Mouse (Mus musculus) embryonic facial prominence, embryonic 14.5 days (tissue): ENCODE results near the gene Crygd. TPM values are rescaled to one million over a fixed set of nuclear protein-coding genes. Genes with fewer than 3 reads are reported as not detected.

Experiments
- ATAC-seq: fragments of 200-750 bp; cut with Nextera tagmentation; 2 replicates; pipeline ENCODE4 v1.8.0; 2017; ENCODE audit warnings: low read depth, moderate number of reproducible peaks, moderate TSS enrichment
- DNase-seq: peaks from one replicate; pipeline ENCODE4 v3.0.0-alpha.2; 2015; ENCODE audit warnings: low spot score
- H3K27ac ChIP-seq: fragments of 300-500 bp; sonication (generic); replicated peaks from 2 replicates; pipeline ENCODE4 v1.5.1; 2014; ENCODE audit warnings: low read depth, mild to moderate bottlenecking, low read length, moderate library complexity
- H3K27me3 ChIP-seq: fragments of 300-500 bp; sonication (generic); replicated peaks from 2 replicates; pipeline ENCODE4 v1.6.1; 2014; ENCODE audit warnings: low read length; ENCODE audit not compliant: control insufficient read depth, insufficient read depth
- H3K36me3 ChIP-seq: fragments of 300-500 bp; sonication (generic); 2 replicates; pipeline ENCODE4 v1.6.1; 2014; ENCODE audit warnings: low read length, mixed read lengths; ENCODE audit not compliant: control insufficient read depth, insufficient read depth
- H3K4me1 ChIP-seq: fragments of 300-500 bp; sonication (generic); 2 replicates; pipeline ENCODE4 v1.6.1; 2014; ENCODE audit warnings: antibody characterized with exemption, low read length; ENCODE audit not compliant: control insufficient read depth, insufficient read depth
- H3K4me2 ChIP-seq: fragments of 300-500 bp; sonication (generic); 2 replicates; pipeline ENCODE4 v1.6.1; 2014; ENCODE audit warnings: low read depth, mild to moderate bottlenecking, low read length, moderate library complexity, mixed read lengths
- H3K4me3 ChIP-seq: fragments of 300-500 bp; sonication (generic); 2 replicates; pipeline ENCODE4 v1.5.1; 2014; ENCODE audit warnings: low read depth, mild to moderate bottlenecking, low read length
- H3K9ac ChIP-seq: fragments of 300-500 bp; sonication (generic); 2 replicates; pipeline ENCODE4 v1.6.1; 2014; ENCODE audit warnings: low read depth, mild to moderate bottlenecking, low read length, moderate library complexity, mixed read lengths
- H3K9me3 ChIP-seq: fragments of 300-500 bp; sonication (generic); 2 replicates; pipeline ENCODE4 v1.6.1; 2016; ENCODE audit warnings: low read length; ENCODE audit not compliant: control insufficient read depth
- WGBS: fragments of 180-500 bp; shearing (Covaris S2); extraction: QIAGEN DNeasy Blood & Tissue Kit; methylation state at CpG from one replicate; pipeline ENCODE4 v1.1.7; 2014; 5-methylcytosine and 5-hydroxymethylcytosine counted together
- polyA plus RNA-seq: library from polyadenylated mRNA; unstranded; fragments of >200 nt; fragmentation: Nextera tagmentation; extraction: Ambion mirVana; gene quantifications from 2 replicates; pipeline ENCODE4 v1.2.1, GENCODE M21; 2014

The Crygd gene
- polyA plus RNA-seq, 1 experiment from 2014 or later, result not detected

GRCm38 (mm10) chr1:65091566-65091965, 28.3 kb upstream of the Crygd start:
- Histone ChIP-seq H3K9me3 (no peaks in the 10 kb centered on the region), H3K27me3 (no peaks in the 10 kb centered on the region), H3K4me1 (no peaks in the 10 kb centered on the region), H3K4me2 (no peak overlapping the region), H3K27ac (no peak overlapping the region), H3K4me3 (no peak overlapping the region), H3K9ac (no peak overlapping the region), H3K36me3 (no peaks in the 10 kb centered on the region)
- DNase-seq (no peak), ATAC-seq (no peak)
- WGBS, result 84% methylated on average over 3 of the region's 3 CpGs

- Histone ChIP-seq H3K4me3 (no peak overlapping the region), H3K4me1 (no peaks in the 10 kb centered on the region), H3K9ac (no peak overlapping the region), H3K36me3 (no peaks in the 10 kb centered on the region), H3K4me2 (no peak overlapping the region), H3K27me3 (no peaks in the 10 kb centered on the region), H3K27ac (no peak overlapping the region), H3K9me3 (no peaks in the 10 kb centered on the region)
- ATAC-seq (no peak), DNase-seq (no peak)
- WGBS, result 62% methylated on average over 2 of the region's 2 CpGs
Observed at GRCm38 (mm10) chr1:65090370-65090769, 27.1 kb upstream of the Crygd start.

GRCm38 (mm10) chr1:65088567-65089356, 25.5 kb upstream of the Crygd start:
- Histone ChIP-seq H3K4me2 (no peak overlapping the region), H3K27me3 (no peaks in the 10 kb centered on the region), H3K27ac (no peak overlapping the region), H3K4me3 (no peak overlapping the region), H3K9ac (no peak overlapping the region), H3K9me3 (no peaks in the 10 kb centered on the region), H3K4me1 (no peaks in the 10 kb centered on the region), H3K36me3 (no peaks in the 10 kb centered on the region)
- ATAC-seq (no peak), DNase-seq (no peak)
- WGBS, result 76% methylated on average over 6 of the region's 6 CpGs

GRCm38 (mm10) chr1:65082188-65082587, 18.9 kb upstream of the Crygd start, which contains the start of gene Crygb:
Crygb (minus strand) TSS chr1:65082288.
- WGBS, result 32% methylated on average over 7 of the region's 7 CpGs
- no peak within 1 kb of the TSS for H3K4me2 ChIP-seq

GRCm38 (mm10) chr1:65075607-65076006, 12.4 kb upstream of the Crygd start:
- Histone ChIP-seq H3K9me3 (peaks cover 6% of the 10 kb centered on the region; the same call in 1 of the 2 replicates), H3K27ac (no peak overlapping the region), H3K27me3 (no peaks in the 10 kb centered on the region), H3K9ac (no peak overlapping the region), H3K36me3 (no peaks in the 10 kb centered on the region), H3K4me3 (no peak overlapping the region), H3K4me1 (no peaks in the 10 kb centered on the region), H3K4me2 (no peak overlapping the region)
- no peak for ATAC-seq
- 13% methylated on average over 5 of the region's 5 CpGs for WGBS
- peak; percentile 16 for DNase-seq

More at GRCm38 (mm10) chr1:65082188-65082587, 18.9 kb upstream of the Crygd start, which contains the start of gene Crygb:
- peaks cover 6% of the 10 kb centered on the region; the same call in 1 of the 2 replicates for H3K9me3 ChIP-seq
- H3K27ac ChIP-seq, result no peak within 1 kb of the TSS
- ATAC-seq, result no peak
- DNase-seq, result peak; percentile 12
- no peaks in the 10 kb centered on the region for H3K36me3 ChIP-seq
- peaks cover 3% of the 10 kb centered on the region; the same call in 1 of the 2 replicates for H3K4me1 ChIP-seq
- no peak within 1 kb of the TSS for H3K4me3 ChIP-seq
- H3K9ac ChIP-seq, result no peak within 1 kb of the TSS
- no peaks in the 10 kb centered on the region for H3K27me3 ChIP-seq

GRCm38 (mm10) chr1:65073589-65073988, 10.3 kb upstream of the Crygd start, which contains the start of gene Crygc:
Crygc (minus strand) TSS chr1:65073689.
- ATAC-seq (no peak), DNase-seq (no peak)
- H3K9me3 ChIP-seq, result peaks cover 6% of the 10 kb centered on the region; the same call in 1 of the 2 replicates
- no peaks in the 10 kb centered on the region for H3K4me1 ChIP-seq
- H3K27me3 ChIP-seq, result no peaks in the 10 kb centered on the region
- H3K9ac ChIP-seq, result no peak within 1 kb of the TSS
- H3K36me3 ChIP-seq, result no peaks in the 10 kb centered on the region
- 54% methylated on average over 6 of the region's 6 CpGs for WGBS
- H3K4me3 ChIP-seq, result no peak within 1 kb of the TSS
- H3K4me2 ChIP-seq, result no peak within 1 kb of the TSS
- no peak within 1 kb of the TSS for H3K27ac ChIP-seq

- no peak for DNase-seq
- Histone ChIP-seq H3K4me2 (no peak overlapping the region), H3K9ac (no peak overlapping the region), H3K36me3 (no peaks in the 10 kb centered on the region), H3K4me3 (no peak overlapping the region), H3K9me3 (no peaks in the 10 kb centered on the region), H3K27me3 (no peaks in the 10 kb centered on the region), H3K27ac (no peak overlapping the region), H3K4me1 (no peaks in the 10 kb centered on the region)
- ATAC-seq, result no peak
Observed at GRCm38 (mm10) chr1:65067842-65068241, 4.6 kb upstream of the Crygd start.

- Histone ChIP-seq H3K27me3 (no peaks in the 10 kb centered on the region), H3K9me3 (no peaks in the 10 kb centered on the region), H3K4me3 (no peak overlapping the region), H3K27ac (no peak overlapping the region), H3K4me1 (no peaks in the 10 kb centered on the region), H3K36me3 (no peaks in the 10 kb centered on the region), H3K9ac (no peak overlapping the region), H3K4me2 (no peak overlapping the region)
- 83% methylated on average over 15 of the region's 15 CpGs for WGBS
- ATAC-seq (no peak), DNase-seq (no peak)
Observed at GRCm38 (mm10) chr1:65064201-65064600, 949 bp upstream of the Crygd start.

- H3K4me3 ChIP-seq, result no peak overlapping the region
- no peak overlapping the region for H3K4me2 ChIP-seq
- no peaks in the 10 kb centered on the region for H3K4me1 ChIP-seq
- DNase-seq, result no peak
- H3K27me3 ChIP-seq, result no peaks in the 10 kb centered on the region
- H3K36me3 ChIP-seq, result no peaks in the 10 kb centered on the region
- no peak overlapping the region for H3K27ac ChIP-seq
- no peak for ATAC-seq
- H3K9ac ChIP-seq, result no peak overlapping the region
- no peaks in the 10 kb centered on the region for H3K9me3 ChIP-seq
- 27% methylated on average over 2 of the region's 2 CpGs for WGBS
Observed at GRCm38 (mm10) chr1:65052140-65052539, 11.1 kb downstream of the Crygd start.
